Mouse (Mus musculus): Measurements from ENCODE around the gene Mamdc4.

- TF ChIP-seq POLR2A (IDR thresholded peaks at IDR 0.05; ENCODE audit: borderline replicate concordance, low read depth, low read length) (no peak), CTCF (IDR thresholded peaks at IDR 0.05; ENCODE audit: low read depth, low read length) (no peak)
Measured at GRCm38 (mm10) chr2:25608671-25609070, 34.0 kb upstream of the Mamdc4 start.

Data from bone marrow macrophage, adult 2 months (primary cell).